Mouse (Mus musculus): ENCODE measurements at regions not wholly inside any gene's neighbourhood (a gene's known extent, or its start where the extent isn't known, plus 50 kb on each side); places are given as distances from the start of the nearest gene placed in this dataset.

DNA sequence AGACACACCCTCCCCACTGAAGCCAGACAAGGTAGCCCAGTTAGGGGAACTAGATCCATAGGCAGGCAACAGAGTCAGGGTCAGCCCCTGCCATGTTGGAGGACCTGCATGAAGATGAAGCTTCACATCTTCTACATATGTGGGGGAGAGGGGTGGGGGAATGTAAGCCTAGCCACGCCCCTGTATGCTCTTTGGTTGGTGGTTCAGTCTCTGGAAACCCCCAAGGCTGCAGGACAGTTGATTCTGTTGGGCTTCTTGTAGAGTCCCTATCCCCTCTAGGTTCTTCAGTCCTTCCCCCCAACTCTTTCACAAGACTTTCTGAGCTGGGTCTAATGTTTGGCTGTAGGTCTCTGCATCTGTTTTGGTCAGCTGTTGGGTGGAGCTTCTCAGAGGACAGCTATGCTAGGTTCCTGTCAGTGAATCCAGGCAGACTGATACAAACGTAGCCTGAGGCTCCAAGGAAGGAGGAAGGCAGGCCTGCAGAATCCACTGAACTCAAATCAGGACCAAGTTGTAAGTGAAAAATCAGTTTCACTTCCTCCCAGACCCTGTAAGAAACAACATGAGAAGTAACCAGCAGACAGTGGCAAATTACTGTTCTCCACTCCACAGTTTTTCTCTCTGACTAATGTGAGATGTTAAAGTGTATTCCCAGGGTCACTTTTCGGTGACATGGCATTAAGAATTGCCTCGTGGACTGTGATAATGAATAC, 476.9 kb downstream of the Arl4a start:
- H3K9me3 ChIP-seq (ENCODE audit: control insufficient read depth, low read length) = no peaks in the 10 kb centered on the region
- H3K36me3 ChIP-seq (ENCODE audit: control insufficient read depth, insufficient read depth) = no peaks in the 10 kb centered on the region
- no peak overlapping the region for H3K27ac ChIP-seq (ENCODE audit: low read length)
- no peaks in the 10 kb centered on the region for H3K27me3 ChIP-seq (replicated peaks; ENCODE audit: control insufficient read depth, insufficient read depth, low read length)
- no peak for ATAC-seq
- H3K9ac ChIP-seq (replicated peaks; ENCODE audit: low read depth, low read length) = no peak overlapping the region
- H3K4me1 ChIP-seq (replicated peaks; ENCODE audit: control insufficient read depth, insufficient read depth, low read length) = no peaks in the 10 kb centered on the region
- H3K4me3 ChIP-seq (replicated peaks; ENCODE audit: low read length) = no peak overlapping the region
- no peak overlapping the region for H3K4me2 ChIP-seq (ENCODE audit: low read length)
- WGBS = 84% methylated on average over 4 of the region's 4 CpGs

DNA sequence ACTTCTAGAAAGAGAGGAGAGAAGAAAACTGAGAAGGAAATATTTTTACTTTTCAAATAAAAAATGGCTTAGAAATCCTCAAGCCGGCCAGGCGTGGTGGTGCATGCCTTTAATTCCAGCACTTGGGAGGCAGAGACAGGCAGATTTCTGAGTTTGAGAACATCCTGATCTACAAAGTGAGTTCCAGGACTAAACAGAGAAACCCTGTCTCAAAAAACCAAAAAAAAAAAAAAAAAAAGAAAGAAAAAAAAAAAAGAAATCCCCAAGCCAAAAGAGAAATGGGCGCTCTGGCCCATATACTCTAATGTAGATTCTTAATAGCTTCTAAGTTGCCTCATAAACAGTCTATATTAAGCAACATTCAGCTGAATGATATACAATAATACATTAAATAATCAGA, 479.3 kb downstream of the Arl4a start:
- WGBS = 98% methylated on average over 3 of the region's 3 CpGs
- Histone ChIP-seq H3K4me2 (ENCODE audit: low read length) (no peak overlapping the region), H3K4me3 (replicated peaks; ENCODE audit: low read length) (no peak overlapping the region), H3K9ac (replicated peaks; ENCODE audit: low read depth, low read length) (no peak overlapping the region), H3K27me3 (replicated peaks; ENCODE audit: control insufficient read depth, insufficient read depth, low read length) (no peaks in the 10 kb centered on the region), H3K36me3 (ENCODE audit: control insufficient read depth, insufficient read depth) (no peaks in the 10 kb centered on the region), H3K9me3 (ENCODE audit: control insufficient read depth, low read length) (no peaks in the 10 kb centered on the region), H3K4me1 (replicated peaks; ENCODE audit: control insufficient read depth, insufficient read depth, low read length) (no peaks in the 10 kb centered on the region), H3K27ac (ENCODE audit: low read length) (no peak overlapping the region)
- ATAC-seq = no peak

DNA sequence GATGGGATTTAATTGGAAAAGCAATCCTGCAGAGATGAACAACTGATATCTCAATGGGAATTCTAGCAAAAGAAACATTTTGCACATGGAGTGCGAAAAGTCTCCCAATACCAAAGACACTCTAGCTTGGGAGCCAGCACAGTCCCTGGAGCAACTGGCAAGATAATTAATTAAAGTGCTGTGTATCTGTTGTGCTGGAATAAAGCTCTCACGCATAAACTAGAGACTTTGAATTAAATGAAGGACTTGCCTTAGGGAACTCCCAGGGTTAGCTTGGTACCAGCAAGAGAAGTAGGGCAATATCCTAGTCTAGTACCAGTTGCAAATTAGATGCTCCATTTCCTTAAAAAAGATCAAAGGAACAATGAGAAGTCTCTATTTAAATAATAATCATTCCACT, 501.5 kb downstream of the Arl4a start:
- no peaks in the 10 kb centered on the region for H3K9me3 ChIP-seq (ENCODE audit: control insufficient read depth, low read length)
- H3K4me1 ChIP-seq (replicated peaks; ENCODE audit: control insufficient read depth, insufficient read depth, low read length) = no peaks in the 10 kb centered on the region
- peak; percentile 38; the same call in 1 of the 2 replicates for ATAC-seq
- H3K36me3 ChIP-seq (ENCODE audit: control insufficient read depth, insufficient read depth) = no peaks in the 10 kb centered on the region
- H3K27ac ChIP-seq (ENCODE audit: low read length) = no peak overlapping the region
- no peak overlapping the region for H3K9ac ChIP-seq (replicated peaks; ENCODE audit: low read depth, low read length)
- 40% methylated on average over 2 of the region's 2 CpGs for whole genome bisulfite sequencing
- no peaks in the 10 kb centered on the region for H3K27me3 ChIP-seq (replicated peaks; ENCODE audit: control insufficient read depth, insufficient read depth, low read length)
- H3K4me3 ChIP-seq (replicated peaks; ENCODE audit: low read length) = no peak overlapping the region
- H3K4me2 ChIP-seq (ENCODE audit: low read length) = no peak overlapping the region

DNA sequence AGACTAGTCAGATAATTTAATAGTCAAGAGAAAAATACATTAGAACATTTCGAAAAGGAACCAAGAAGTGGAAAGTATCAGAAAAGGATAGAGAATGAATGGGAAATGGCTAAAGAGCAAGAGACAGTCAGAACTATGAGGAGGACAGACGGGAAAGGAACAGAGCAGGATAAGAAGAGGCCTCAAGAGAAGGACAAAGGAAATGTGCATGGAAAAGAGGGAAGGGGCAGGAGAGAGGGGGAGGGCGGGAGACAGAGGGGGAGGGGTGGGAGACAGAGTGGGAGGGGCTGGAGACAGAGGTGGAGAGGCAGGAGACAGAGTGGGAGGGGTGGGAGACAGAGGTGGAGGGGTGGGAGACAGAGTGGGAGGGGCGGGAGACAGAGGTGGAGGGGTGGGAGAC, 509.7 kb downstream of the Arl4a start:
- Histone ChIP-seq H3K9ac (replicated peaks; ENCODE audit: low read depth, low read length) (no peak overlapping the region), H3K27me3 (replicated peaks; ENCODE audit: control insufficient read depth, insufficient read depth, low read length) (no peaks in the 10 kb centered on the region), H3K9me3 (ENCODE audit: control insufficient read depth, low read length) (no peaks in the 10 kb centered on the region), H3K36me3 (ENCODE audit: control insufficient read depth, insufficient read depth) (no peaks in the 10 kb centered on the region), H3K4me3 (replicated peaks; ENCODE audit: low read length) (no peak overlapping the region), H3K4me2 (ENCODE audit: low read length) (no peak overlapping the region), H3K27ac (ENCODE audit: low read length) (no peak overlapping the region), H3K4me1 (replicated peaks; ENCODE audit: control insufficient read depth, insufficient read depth, low read length) (no peaks in the 10 kb centered on the region)
- WGBS = 50% methylated on average over 4 of the region's 4 CpGs
- no peak for ATAC-seq

DNA sequence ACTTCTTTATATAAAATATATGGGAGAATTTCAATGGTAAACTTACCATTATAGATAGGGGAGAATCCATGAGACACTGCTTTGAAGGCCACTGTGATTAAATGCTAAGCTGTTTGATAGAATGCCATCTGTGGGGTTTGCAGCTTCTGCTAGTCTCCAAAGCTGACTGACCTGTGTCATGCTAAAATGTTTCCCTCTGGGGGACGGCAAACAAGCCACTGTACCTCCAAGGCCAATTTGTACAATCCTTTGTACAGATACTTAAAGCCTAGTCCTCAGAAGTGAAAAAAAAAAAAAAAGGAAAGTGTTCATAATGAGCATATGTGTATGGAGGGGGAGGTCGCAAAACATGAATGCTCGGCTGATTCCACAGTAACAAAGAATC, 510.6 kb downstream of the Arl4a start:
- Histone ChIP-seq H3K27me3 (replicated peaks; ENCODE audit: control insufficient read depth, insufficient read depth, low read length) (no peaks in the 10 kb centered on the region), H3K4me3 (replicated peaks; ENCODE audit: low read length) (no peak overlapping the region), H3K27ac (ENCODE audit: low read length) (no peak overlapping the region), H3K36me3 (ENCODE audit: control insufficient read depth, insufficient read depth) (no peaks in the 10 kb centered on the region), H3K4me2 (ENCODE audit: low read length) (no peak overlapping the region), H3K9ac (replicated peaks; ENCODE audit: low read depth, low read length) (no peak overlapping the region), H3K9me3 (ENCODE audit: control insufficient read depth, low read length) (no peaks in the 10 kb centered on the region), H3K4me1 (replicated peaks; ENCODE audit: control insufficient read depth, insufficient read depth, low read length) (no peaks in the 10 kb centered on the region)
- no peak for ATAC-seq
- 17% methylated on average over 3 of the region's 3 CpGs for WGBS

DNA sequence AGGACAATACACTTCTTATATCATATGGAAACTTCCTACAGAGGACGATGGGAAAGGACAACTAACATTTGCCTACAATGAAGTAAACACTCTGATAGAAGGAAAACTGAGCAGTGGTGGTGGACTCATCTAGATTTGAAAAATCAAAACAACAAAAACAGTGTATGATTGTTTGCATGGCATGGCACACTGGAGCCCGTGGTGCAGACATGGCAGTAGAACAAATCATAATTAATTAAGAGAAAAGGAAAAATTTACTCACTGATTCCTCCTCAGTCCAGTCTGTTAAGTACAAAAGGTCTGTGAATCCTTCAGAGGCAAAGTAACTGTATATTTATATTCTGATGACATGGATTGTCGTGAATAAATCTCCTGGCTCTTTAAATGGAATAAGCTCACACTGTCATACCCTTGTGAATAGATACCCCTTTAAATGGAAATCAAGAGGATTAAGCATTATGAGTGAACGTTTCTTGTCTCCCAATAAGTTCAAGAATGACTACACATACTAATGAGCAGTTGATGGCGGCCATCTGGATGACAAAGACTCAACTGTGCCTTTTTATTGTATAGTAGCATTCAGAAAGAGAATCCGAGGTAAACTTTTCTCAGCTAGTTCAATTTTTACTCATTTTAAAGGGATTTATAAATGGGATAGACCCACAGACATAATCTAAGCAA, 511.1 kb downstream of the Arl4a start:
- H3K27ac ChIP-seq (ENCODE audit: low read length) = no peak overlapping the region
- ATAC-seq = 0 out of 2 replicates have a peak, but pooled peaks have one; percentile 45
- H3K36me3 ChIP-seq (ENCODE audit: control insufficient read depth, insufficient read depth) = no peaks in the 10 kb centered on the region
- H3K4me2 ChIP-seq (ENCODE audit: low read length) = no peak overlapping the region
- no peak overlapping the region for H3K9ac ChIP-seq (replicated peaks; ENCODE audit: low read depth, low read length)
- H3K9me3 ChIP-seq (ENCODE audit: control insufficient read depth, low read length) = no peaks in the 10 kb centered on the region
- no peaks in the 10 kb centered on the region for H3K27me3 ChIP-seq (replicated peaks; ENCODE audit: control insufficient read depth, insufficient read depth, low read length)
- H3K4me1 ChIP-seq (replicated peaks; ENCODE audit: control insufficient read depth, insufficient read depth, low read length) = no peaks in the 10 kb centered on the region
- 24% methylated on average over 6 of the region's 6 CpGs for WGBS
- no peak overlapping the region for H3K4me3 ChIP-seq (replicated peaks; ENCODE audit: low read length)

DNA sequence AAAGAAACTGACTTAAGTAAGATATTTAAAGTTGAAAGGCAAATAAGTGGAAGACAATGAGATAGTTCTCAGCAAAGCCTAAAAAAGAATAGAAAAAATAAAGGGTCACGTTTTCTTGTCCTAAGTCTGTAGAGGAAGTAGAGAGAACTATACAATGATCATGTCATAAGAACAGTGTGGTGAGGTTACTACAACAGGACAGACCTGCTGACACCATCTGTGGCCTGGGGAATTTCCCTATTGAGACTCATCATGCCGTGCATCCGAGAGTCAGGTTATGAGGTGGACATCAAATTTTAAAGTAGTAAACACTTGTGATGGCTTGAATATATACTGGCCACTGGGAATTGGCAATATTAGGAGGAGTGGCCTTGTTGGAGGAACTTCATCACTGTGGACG, 522.1 kb downstream of the Arl4a start:
- H3K27me3 ChIP-seq (replicated peaks; ENCODE audit: control insufficient read depth, insufficient read depth, low read length) = no peaks in the 10 kb centered on the region
- WGBS = 93% methylated on average over 4 of the region's 4 CpGs
- H3K9me3 ChIP-seq (ENCODE audit: control insufficient read depth, low read length) = no peaks in the 10 kb centered on the region
- no peak overlapping the region for H3K27ac ChIP-seq (ENCODE audit: low read length)
- no peak for ATAC-seq
- no peak overlapping the region for H3K4me3 ChIP-seq (replicated peaks; ENCODE audit: low read length)
- no peak overlapping the region for H3K9ac ChIP-seq (replicated peaks; ENCODE audit: low read depth, low read length)
- no peaks in the 10 kb centered on the region for H3K4me1 ChIP-seq (replicated peaks; ENCODE audit: control insufficient read depth, insufficient read depth, low read length)
- no peak overlapping the region for H3K4me2 ChIP-seq (ENCODE audit: low read length)
- H3K36me3 ChIP-seq (ENCODE audit: control insufficient read depth, insufficient read depth) = no peaks in the 10 kb centered on the region

DNA sequence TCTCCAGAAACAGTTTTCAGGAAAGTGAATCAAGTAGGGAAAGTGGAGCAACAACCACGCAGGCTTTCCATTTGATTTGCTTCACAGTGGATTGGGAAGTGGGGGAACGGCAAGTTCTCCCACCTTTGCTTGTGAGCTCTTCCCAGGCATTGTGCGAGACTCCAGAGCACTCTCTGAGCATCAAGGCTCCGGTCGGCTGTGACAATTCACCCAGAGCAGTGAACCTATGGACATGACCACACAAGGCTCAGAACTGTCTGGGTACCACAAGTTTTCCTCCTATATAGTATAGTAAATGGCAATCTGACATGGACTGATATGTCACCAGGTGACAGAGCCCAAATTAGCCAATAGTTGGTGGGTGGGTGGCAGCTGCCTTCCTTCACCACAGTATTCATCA, 527.0 kb downstream of the Arl4a start:
- 80% methylated on average over 5 of the region's 5 CpGs for WGBS
- no peak overlapping the region for H3K9ac ChIP-seq (replicated peaks; ENCODE audit: low read depth, low read length)

DNA sequence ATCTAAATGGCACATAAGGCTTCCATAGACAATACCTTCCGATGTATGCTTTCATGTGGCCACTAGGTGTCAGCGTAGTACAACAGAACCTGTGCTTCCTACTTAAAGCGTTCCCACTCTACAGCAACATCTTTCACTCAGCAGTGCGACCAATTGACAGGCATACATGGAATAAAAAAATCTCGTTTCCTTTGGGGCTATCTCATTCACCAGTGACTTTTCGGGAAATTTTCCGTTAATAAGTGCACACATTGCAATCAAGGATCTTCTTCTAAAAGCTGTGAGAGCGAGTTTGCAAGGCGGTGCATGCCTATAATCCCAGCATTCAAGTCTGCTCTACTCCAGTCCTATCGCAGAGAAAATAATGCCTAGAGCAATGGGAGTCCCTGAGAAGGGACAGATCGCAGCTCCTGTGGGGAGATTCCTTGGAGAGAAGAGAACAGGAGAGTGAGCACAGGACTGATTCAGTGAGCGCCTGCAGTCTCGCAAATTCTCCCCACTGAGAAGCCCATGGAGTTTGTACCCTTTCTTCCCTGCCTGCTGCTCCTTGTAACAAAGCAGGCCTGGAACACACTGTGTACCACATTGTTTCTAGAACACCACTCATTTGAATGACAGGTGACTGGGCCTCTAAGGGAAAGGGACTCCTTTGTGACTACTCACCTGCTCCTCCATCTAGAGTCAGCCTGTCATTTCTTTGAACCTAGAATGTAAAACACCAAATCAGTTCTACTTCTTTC, 527.6 kb downstream of the Arl4a start:
- H3K27me3 ChIP-seq (replicated peaks; ENCODE audit: control insufficient read depth, insufficient read depth, low read length) = no peaks in the 10 kb centered on the region
- 9% methylated on average over 13 of the region's 13 CpGs for WGBS
- H3K4me1 ChIP-seq (replicated peaks; ENCODE audit: control insufficient read depth, insufficient read depth, low read length) = no peaks in the 10 kb centered on the region; the same call in 1 of the 2 replicates
- no peak overlapping the region for H3K27ac ChIP-seq (ENCODE audit: low read length)
- peak overlapping the region; percentile 15 for H3K9ac ChIP-seq (replicated peaks; ENCODE audit: low read depth, low read length)
- H3K9me3 ChIP-seq (ENCODE audit: control insufficient read depth, low read length) = no peaks in the 10 kb centered on the region
- peak; percentile 98 for ATAC-seq
- H3K36me3 ChIP-seq (ENCODE audit: control insufficient read depth, insufficient read depth) = no peaks in the 10 kb centered on the region
- H3K4me3 ChIP-seq (replicated peaks; ENCODE audit: low read length) = peak overlapping the region; percentile 18; the same call in 1 of the 2 replicates
- peak overlapping the region; percentile 43 for H3K4me2 ChIP-seq (ENCODE audit: low read length)

More for the DNA sequence above, 527.0 kb downstream of the Arl4a start:
- Histone ChIP-seq H3K4me1 (replicated peaks; ENCODE audit: control insufficient read depth, insufficient read depth, low read length) (no peaks in the 10 kb centered on the region; the same call in 1 of the 2 replicates), H3K27me3 (replicated peaks; ENCODE audit: control insufficient read depth, insufficient read depth, low read length) (no peaks in the 10 kb centered on the region), H3K9me3 (ENCODE audit: control insufficient read depth, low read length) (no peaks in the 10 kb centered on the region), H3K36me3 (ENCODE audit: control insufficient read depth, insufficient read depth) (no peaks in the 10 kb centered on the region), H3K27ac (ENCODE audit: low read length) (no peak overlapping the region), H3K4me3 (replicated peaks; ENCODE audit: low read length) (no peak overlapping the region), H3K4me2 (ENCODE audit: low read length) (no peak overlapping the region)
- no peak for ATAC-seq

Measured in forebrain, embryonic 16.5 days (tissue).